Mouse (Mus musculus) heart, postnatal 0 days (tissue): ENCODE results near the gene Vars.

Experiments used
- CTCF ChIP-seq: IDR thresholded peaks from 2 replicates; pipeline ENCODE4 v1.5.1; 2016; ENCODE audit warnings: antibody characterized with exemption, control low read depth, low read depth
- EP300 ChIP-seq: IDR thresholded peaks from 2 replicates; pipeline ENCODE4 v1.6.1; 2016; ENCODE audit warnings: antibody characterized with exemption, low read depth

- TF ChIP-seq CTCF (no peak), EP300 (no peak)
These were observed 46.9 kb downstream of the Vars start for GRCm38 (mm10) chr17:35047688-35048087.
